In genomic region chr9:106280808-106281544, GRCm38 (mm10) we compare ENCODE assay signal across 8 mouse cellular contexts. TPM values are rescaled to one million over a fixed set of nuclear protein-coding genes. Genes with fewer than 3 reads are reported as not detected.
DNase-seq lines count a peak whose midpoint lies in the region; ATAC-seq and TF ChIP-seq lines count a peak whose summit lies in the region.

Poc1a (plus strand) TSS chr9:106281061.

- CTCF ChIA-PET in Patski (lab: Charles Lee), result interaction anchor here (0.6 to 2.8 kb wide), 21 partner anchors 21 to 408 kb away, joined by 3 to 13 read pairs (median 3); partner anchors contain the start of gene Rpl29

- no peaks in the 10 kb centered on the region for H3K27me3 ChIP-seq in Patski
- no peaks in the 10 kb centered on the region for H3K27me3 ChIP-seq in hindbrain, embryonic 13.5 days

- H3K4me1 ChIP-seq in hindbrain, embryonic 13.5 days (replicated peaks), result peaks cover 18% of the 10 kb centered on the region

- in situ Hi-C loops in Patski (cut with MboI; ENCODE audit: low pct_unique_long_range_greater_than_20kb), result no loop called here

- H3K27ac ChIP-seq in hindbrain, embryonic 13.5 days, result peak within 1 kb of the TSS; percentile 83

- peak within 1 kb of the TSS; percentile 85 for H3K4me2 ChIP-seq in hindbrain, embryonic 13.5 days

- H3K4me3 ChIP-seq in hindbrain, embryonic 13.5 days, result peak within 1 kb of the TSS; percentile 49

- H3K9me3 ChIP-seq in hindbrain, embryonic 13.5 days, result no peaks in the 10 kb centered on the region

- under 1% methylated on average over 47 of the region's 47 CpGs for WGBS in hindbrain, embryonic 13.5 days

- peaks cover 11% of the 10 kb centered on the region; the same call in 1 of the 2 replicates for H3K36me3 ChIP-seq in hindbrain, embryonic 13.5 days

- ATAC-seq in Patski, result peak; percentile 92
- ATAC-seq in hindbrain, embryonic 13.5 days (ENCODE audit: low FRiP score), result peak; percentile 97

- peak within 1 kb of the TSS; percentile 70 for H3K9ac ChIP-seq in hindbrain, embryonic 13.5 days

- peak; percentile 84 for DNase-seq in Patski (ENCODE audit: low read depth, low spot score)
- peak; percentile 96 to 97 for DNase-seq in cerebellum, postnatal 14 days
- DNase-seq in frontal cortex, postnatal 14 days (ENCODE audit: low spot score in 2 of 2), result peak; percentile 86 to 88
- DNase-seq in layer of hippocampus, postnatal 25 days (ENCODE audit: extremely low spot score in 1 of 2, low spot score in 1 of 2), result peak; percentile 86 to 95
- DNase-seq in lung, postnatal 25 days (ENCODE audit: low spot score), result peak; percentile 97
- DNase-seq in retina, embryonic 14.5 days (ENCODE audit: low spot score), result peak; percentile 96
- DNase-seq in thymus, postnatal 4 days, result peak; percentile 95

- POLR2A ChIA-PET in Patski (lab: Charles Lee), result interaction anchor here (0.6 to 1.2 kb wide), 4 partner anchors 76 to 148 kb away, joined by 3 to 4 read pairs (median 3); partner anchors contain the start of gene Rpl29

- TF ChIP-seq CTCF in Patski (IDR thresholded peaks at IDR 0.05), result no peak

RNA-seq across cellular contexts. Expression of gene Poc1a, which starts in this region (rescaled TPM):
- polyA plus RNA-seq in Patski (2021), result 9.9 TPM
- 8.9 and 9.2 TPM in 2 replicates for polyA plus RNA-seq in hindbrain, embryonic 13.5 days (2015; fragmentation: Nextera tagmentation; extraction: Ambion mirVana)
- 10 to 100 TPM; 11.7 to 13.0 TPM for total RNA-seq in layer of hippocampus, postnatal 25 days (2021)

Comparison
In these comparisons a context has a peak if more than half of its experiments do, and no peak if none do; other contexts are left out.
1. Peak in every context shown above with its lines: DNase-seq, ATAC-seq, H3K4me3 ChIP-seq and H3K27ac ChIP-seq.